Mouse (Mus musculus): ENCODE data around the gene Dlx4.

- no peak for TF ChIP-seq CTCF (conservative IDR thresholded peaks at IDR 0.05; ENCODE audit: low read length)
- no peak for TF ChIP-seq NANOG (IDR thresholded peaks at IDR 0.05; ENCODE audit: borderline replicate concordance, low read length)
- no peak for TF ChIP-seq POU5F1 (IDR thresholded peaks at IDR 0.05; ENCODE audit: borderline replicate concordance, low read length)
Measured at GRCm38 (mm10) chr11:95153116-95153515, 7.1 kb upstream of the Dlx4 start.
